Mouse (Mus musculus) CH12.LX (cell line): ENCODE data around the gene Sfxn3. TPM values are rescaled to one million over a fixed set of nuclear protein-coding genes. Genes with fewer than 3 reads are reported as not detected.

Source experiments
- DNase-seq: peaks from one replicate; pipeline ENCODE4 v3.0.0-alpha.2; 2013; ENCODE audit errors: extremely low read depth
- H3K27ac ChIP-seq: 2 replicates; pipeline ENCODE4 v1.5.1; 2012; ENCODE audit warnings: low read depth, mild to moderate bottlenecking, control low read depth, moderate library complexity; ENCODE audit not compliant: insufficient read depth
- H3K27me3 ChIP-seq: replicated peaks from 2 replicates; pipeline ENCODE3; 2012; ENCODE audit warnings: inconsistent platforms
- H3K36me3 ChIP-seq, 2 experiments: replicated peaks in 1 of 2; 2 replicates each; pipeline versions ENCODE3 to v1.6.1; 2012; ENCODE audit warnings: inconsistent platforms in 1 of 2, low read length in 1 of 2, mild to moderate bottlenecking in 1 of 2, mixed read lengths in 1 of 2, moderate library complexity in 1 of 2; ENCODE audit not compliant: control insufficient read depth in 1 of 2, insufficient read depth in 1 of 2
- H3K4me1 ChIP-seq, 2 experiments: 2 replicates each; pipeline ENCODE4 v1.6.1; 2012; ENCODE audit warnings: inconsistent platforms in 1 of 2, moderate library complexity in 1 of 2; ENCODE audit not compliant: insufficient read depth in 2 of 2, control insufficient read depth in 1 of 2
- H3K4me2 ChIP-seq: 2 replicates; pipeline ENCODE4 v1.6.1; 2012; ENCODE audit warnings: low read depth, mild to moderate bottlenecking, control low read depth; ENCODE audit not compliant: poor library complexity, insufficient read depth, severe bottlenecking
- H3K4me3 ChIP-seq, 3 experiments: fragments of 150-350 bp in 1 of 3; sonication (generic) in 1 of 3; replicated peaks in 1 of 3; 2 replicates each; pipeline versions ENCODE3 to v1.5.1; 2011 to 2012; ENCODE audit warnings: low read depth in 2 of 3, low read length in 2 of 3, mild to moderate bottlenecking in 2 of 3, moderate library complexity in 2 of 3, control low read depth in 1 of 3, improper control_type of control experiment in 1 of 3, inconsistent platforms in 1 of 3, mixed read lengths in 1 of 3; ENCODE audit not compliant: poor library complexity in 1 of 3
- H3K79me2 ChIP-seq: replicated peaks from 2 replicates; pipeline ENCODE4 v1.6.1; 2012; ENCODE audit warnings: mild to moderate bottlenecking, moderate library complexity; ENCODE audit not compliant: control insufficient read depth, poor library complexity, insufficient read depth, severe bottlenecking; ENCODE audit errors: extremely low read depth
- H3K9ac ChIP-seq: 2 replicates; pipeline ENCODE4 v1.6.1; 2012; ENCODE audit warnings: low read depth, mild to moderate bottlenecking, control low read depth, moderate library complexity; ENCODE audit not compliant: insufficient read depth
- H3K9me3 ChIP-seq: replicated peaks from 2 replicates; pipeline ENCODE3; 2012; ENCODE audit warnings: low read length, inconsistent platforms, mixed read lengths
- CHD1 ChIP-seq: IDR thresholded peaks from 2 replicates; pipeline ENCODE4 v1.6.1; 2012; ENCODE audit warnings: low read depth, low read length, improper control_type of control experiment, inconsistent platforms
- CHD2 ChIP-seq: IDR thresholded peaks from 2 replicates; pipeline ENCODE4 v1.6.1; 2011; ENCODE audit warnings: low read length, improper control_type of control experiment
- CTCF ChIP-seq, 2 experiments: IDR thresholded peaks in 1 of 2; conservative IDR thresholded peaks in 1 of 2; 2 replicates each; pipeline ENCODE4 v1.5.1; 2011 to 2012; ENCODE audit warnings: low read depth in 2 of 2, low read length in 2 of 2, improper control_type of control experiment in 1 of 2, inconsistent platforms in 1 of 2, mild to moderate bottlenecking in 1 of 2, moderate library complexity in 1 of 2
- ELF1 ChIP-seq: IDR thresholded peaks from 2 replicates; pipeline ENCODE4 v1.6.1; 2014; ENCODE audit warnings: low read depth, mild to moderate bottlenecking, inconsistent platforms, low read length, improper control_type of control experiment
- EP300 ChIP-seq: IDR thresholded peaks from 2 replicates; pipeline ENCODE4 v1.6.1; 2011; ENCODE audit warnings: low read length, improper control_type of control experiment
- GABPA ChIP-seq: IDR thresholded peaks from 2 replicates; pipeline ENCODE4 v1.6.1; 2012; ENCODE audit warnings: low read depth, low read length, improper control_type of control experiment, inconsistent platforms; ENCODE audit not compliant: insufficient replicate concordance
- HCFC1 ChIP-seq: IDR thresholded peaks from 2 replicates; pipeline ENCODE4 v1.6.1; 2012; ENCODE audit warnings: low read depth, mild to moderate bottlenecking, inconsistent platforms, low read length, improper control_type of control experiment
- IRF4 ChIP-seq: IDR thresholded peaks from 2 replicates; pipeline ENCODE4 v1.6.1; 2014; ENCODE audit warnings: low read depth, mild to moderate bottlenecking, inconsistent platforms, low read length, improper control_type of control experiment
- JUND ChIP-seq: conservative IDR thresholded peaks from 2 replicates; pipeline ENCODE4 v1.6.1; 2011; ENCODE audit warnings: low read depth, low read length, improper control_type of control experiment
- KAT2A ChIP-seq: IDR thresholded peaks from 2 replicates; pipeline ENCODE4 v1.6.1; 2012; ENCODE audit warnings: low read length, improper control_type of control experiment, inconsistent platforms; ENCODE audit not compliant: insufficient replicate concordance
- MAX ChIP-seq: IDR thresholded peaks from 2 replicates; pipeline ENCODE4 v1.6.1; 2011; ENCODE audit warnings: low read length, improper control_type of control experiment
- MAZ ChIP-seq: IDR thresholded peaks from 2 replicates; pipeline ENCODE4 v1.6.1; 2012; ENCODE audit warnings: low read depth, mild to moderate bottlenecking, inconsistent platforms, low read length, improper control_type of control experiment, moderate library complexity
- MXI1 ChIP-seq: IDR thresholded peaks from 2 replicates; pipeline ENCODE4 v1.6.1; 2011; ENCODE audit warnings: mild to moderate bottlenecking, low read depth, low read length, improper control_type of control experiment
- MYC ChIP-seq: IDR thresholded peaks from 2 replicates; pipeline ENCODE4 v1.6.1; 2011; ENCODE audit warnings: low read depth, mild to moderate bottlenecking, improper control_type of control experiment, low read length
- NELFE ChIP-seq: IDR thresholded peaks from 2 replicates; pipeline ENCODE4 v1.6.1; 2011; ENCODE audit warnings: low read depth, low read length, improper control_type of control experiment
- NRF1 ChIP-seq: IDR thresholded peaks from 2 replicates; pipeline ENCODE4 v1.6.1; 2014; ENCODE audit warnings: low read depth, mild to moderate bottlenecking, inconsistent platforms, low read length, improper control_type of control experiment, moderate library complexity
- POLR2A ChIP-seq: IDR thresholded peaks from 2 replicates; pipeline ENCODE4 v1.6.1; 2011; ENCODE audit warnings: low read depth, mild to moderate bottlenecking, improper control_type of control experiment, low read length
- POLR2AphosphoS2 ChIP-seq: IDR thresholded peaks from 2 replicates; pipeline ENCODE4 v1.6.1; 2011; ENCODE audit warnings: low read depth, low read length, improper control_type of control experiment
- SIN3A ChIP-seq: IDR thresholded peaks from 2 replicates; pipeline ENCODE4 v1.6.1; 2012; ENCODE audit warnings: low read length, improper control_type of control experiment, inconsistent platforms
- TBP ChIP-seq: conservative IDR thresholded peaks from 2 replicates; pipeline ENCODE4 v1.6.1; 2011; ENCODE audit warnings: low read depth, low read length, improper control_type of control experiment
- USF1 ChIP-seq: IDR thresholded peaks from 2 replicates; pipeline ENCODE4 v1.6.1; 2014; ENCODE audit warnings: low read depth, mild to moderate bottlenecking, inconsistent platforms, low read length, improper control_type of control experiment
- ZKSCAN1 ChIP-seq: IDR thresholded peaks from 2 replicates; pipeline ENCODE4 v1.6.1; 2012; ENCODE audit warnings: low read depth, inconsistent platforms, low read length, improper control_type of control experiment, borderline replicate concordance
- ZMIZ1 ChIP-seq: IDR thresholded peaks from 2 replicates; pipeline ENCODE4 v1.6.1; 2012; ENCODE audit warnings: low read depth, mild to moderate bottlenecking, inconsistent platforms, low read length, improper control_type of control experiment
- ZNF384 ChIP-seq: IDR thresholded peaks from 2 replicates; pipeline ENCODE4 v1.6.1; 2012; ENCODE audit warnings: low read depth, low read length, improper control_type of control experiment, inconsistent platforms
- dilution Hi-C: fragments of 300-500 bp; cut with MboI; formaldehyde crosslinking; loops from 2 replicates; pipeline ENCODE4 v1.14.3; 2020; ENCODE audit warnings: low sequenced_read_pairs; ENCODE audit not compliant: extremely low pct_unique_long_range_greater_than_20kb, extremely low pct_ligation_motif_present
- in situ Hi-C: fragments of 300-500 bp; cut with MboI; formaldehyde crosslinking; loops from 3 replicates; pipeline ENCODE4 v1.14.3; 2019; ENCODE audit warnings: low sequenced_read_pairs, low pct_ligation_motif_present, low pct_unique_long_range_greater_than_20kb, mixed read lengths
- polyA plus RNA-seq: library from polyadenylated mRNA; unstranded; fragments of >175 nt; gene quantifications from 2 replicates; pipeline ENCODE4 v1.2.1, GENCODE M21; 2012; ENCODE audit warnings: low read depth; ENCODE audit not compliant: insufficient read length
- total RNA-seq, 2 experiments: library from RNA; depleted of rRNA; stranded (reverse); fragments of 300-350 nt in 1 of 2; fragments of >200 nt in 1 of 2; gene quantifications; 2 replicates each; pipeline ENCODE4 v1.2.3; 2012 to 2014

Gene Sfxn3
- total and polyA plus RNA-seq, 3 experiments = 1.4 to 4.2 (median 3.6) TPM

- dilution Hi-C loops (no loop called here), in situ Hi-C loops (loop anchor here (25.0 kb wide), 1 partner anchor 458 kb away; no protein-coding TSS in a partner anchor)
- Histone ChIP-seq H3K27ac (no peak overlapping the region), H3K4me2 (no peak overlapping the region), H3K79me2 (no peaks in the 10 kb centered on the region), H3K36me3 (peaks cover 3 to 12% of the 10 kb centered on the region in 2 experiments), H3K27me3 (peaks cover 67% of the 10 kb centered on the region), H3K9me3 (no peaks in the 10 kb centered on the region), H3K9ac (no peak overlapping the region), H3K4me1 (peaks cover 4 to 30% of the 10 kb centered on the region in 2 experiments; a peak in 3 of 4 replicates), H3K4me3 (no peak overlapping the region)
- no peak for TF ChIP-seq JUND
- no peak for TF ChIP-seq ELF1
- no peak for TF ChIP-seq EP300
- no peak for TF ChIP-seq POLR2AphosphoS2
- DNase-seq = no peak
Observed at GRCm38 (mm10) chr19:45045236-45045635, 2.1 kb upstream of the Sfxn3 start.

- no peak within 1 kb of the TSS for H3K9ac ChIP-seq
- H3K79me2 ChIP-seq = no peaks in the 10 kb centered on the region
- in situ Hi-C loops = loop anchor here (25.0 kb wide), 1 partner anchor 458 kb away; no protein-coding TSS in a partner anchor
- peak within 1 kb of the TSS in 1 of 3 experiments; percentile 70 for H3K4me3 ChIP-seq
- TF ChIP-seq CHD1 (no peak), GABPA (no peak), MAX (no peak), CHD2 (no peak), EP300 (no peak), SIN3A (no peak), MYC (no peak), MXI1 (no peak), ELF1 (no peak)
- peaks cover 4 to 30% of the 10 kb centered on the region in 2 experiments; a peak in 3 of 4 replicates for H3K4me1 ChIP-seq
- no peak within 1 kb of the TSS for H3K27ac ChIP-seq
- peaks cover 63% of the 10 kb centered on the region for H3K27me3 ChIP-seq
- H3K9me3 ChIP-seq = no peaks in the 10 kb centered on the region
- DNase-seq = no peak
- peak within 1 kb of the TSS; percentile 67 for H3K4me2 ChIP-seq
- H3K36me3 ChIP-seq = peaks cover 3 to 16% of the 10 kb centered on the region in 2 experiments
- dilution Hi-C loops = no loop called here
Observed at GRCm38 (mm10) chr19:45045651-45046050, 1.7 kb upstream of the Sfxn3 start, which contains the start of gene Pdzd7. Gene Pdzd7, minus strand, starts transcription at chr19:45045717.

- H3K9ac ChIP-seq = peak overlapping the region; percentile 50; the same call in 1 of the 2 replicates
- dilution Hi-C loops = no loop called here
- H3K79me2 ChIP-seq = no peaks in the 10 kb centered on the region
- peaks cover 4 to 29% of the 10 kb centered on the region in 2 experiments; a peak in 3 of 4 replicates for H3K4me1 ChIP-seq
- no peak overlapping the region for H3K27ac ChIP-seq
- peak; percentile 55 for DNase-seq
- peak overlapping the region; percentile 65 to 93 (median 70) for H3K4me3 ChIP-seq
- peak overlapping the region; percentile 67 for H3K4me2 ChIP-seq
- H3K9me3 ChIP-seq = no peaks in the 10 kb centered on the region
- in situ Hi-C loops = loop anchor here (25.0 kb wide), 1 partner anchor 459 kb away; no protein-coding TSS in a partner anchor
- peaks cover 54% of the 10 kb centered on the region for H3K27me3 ChIP-seq
- peaks cover 3 to 22% of the 10 kb centered on the region in 2 experiments for H3K36me3 ChIP-seq
- TF ChIP-seq IRF4 (no peak), USF1 (no peak), EP300 (no peak), ZKSCAN1 (no peak), ZNF384 (no peak), POLR2AphosphoS2 (no peak), CHD1 (no peak), NRF1 (peak; percentile 63), HCFC1 (no peak), ZMIZ1 (no peak), MYC (no peak), MAZ (no peak), ELF1 (peak; percentile 22; the same call in 1 of the 2 replicates), TBP (no peak), KAT2A (no peak), POLR2A (no peak), NELFE (no peak), CTCF (conservative IDR thresholded peaks at IDR 0.05 in 1 of 2, IDR thresholded peaks at IDR 0.05 in 1 of 2; ENCODE audit: low read depth in 2 of 2, low read length in 2 of 2) (peak in 1 of 2 experiments; percentile 15; a peak in 1 of 4 replicates)
Observed at GRCm38 (mm10) chr19:45046523-45047321, 581 bp upstream of the Sfxn3 start.
